18 mouse cellular contexts compared by ENCODE assay signal in the genomic region with DNA sequence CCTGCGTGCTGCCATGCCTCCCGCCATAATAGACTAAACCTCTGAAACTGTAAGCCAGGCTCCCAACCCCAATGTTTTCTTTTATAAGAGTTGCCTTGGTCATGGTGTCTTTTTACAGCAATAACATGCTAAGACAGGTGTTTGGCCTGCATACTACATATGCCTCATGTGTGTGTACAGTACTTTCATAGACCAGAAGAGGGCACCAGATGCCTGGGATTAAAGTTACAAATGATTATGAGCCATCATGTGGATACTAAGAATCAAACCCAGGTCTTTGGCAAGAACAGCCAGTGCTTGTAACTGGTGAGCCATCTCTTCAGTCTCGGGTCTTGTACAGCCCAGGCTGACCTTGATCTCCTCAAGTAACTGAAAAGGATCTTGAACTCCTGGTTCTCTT. TPM values are rescaled to one million over a fixed set of nuclear protein-coding genes. Genes with fewer than 3 reads are reported as not detected.
A peak's percentile ranks its signal among the peaks of the same experiment; 100 is the strongest.
DNase-seq lines count a peak whose midpoint lies in the region; ATAC-seq and TF ChIP-seq lines count a peak whose summit lies in the region.
"Had no signal": no experiment of that assay in that cellular context is flagged by ENCODE, and none has a peak within 500 bp of the region (broad histone marks: within the 10 kb centered on the region; RNA-seq: fewer than 3 reads in every experiment).

No protein-coding gene starts in this region.

- 0 out of 2 replicates have a peak, but pooled peaks cover 3% of the 10 kb centered on the region for H3K9me3 ChIP-seq in liver, postnatal 0 days (ENCODE audit: low read length)
- no peaks in the 10 kb centered on the region for H3K9me3 ChIP-seq in liver, embryonic 11.5 days (ENCODE audit: control insufficient read depth, low read length)
- no peaks in the 10 kb centered on the region for H3K9me3 ChIP-seq in G1E (replicated peaks)
- H3K9me3 ChIP-seq: forebrain, embryonic 13.5 days; intestine, embryonic 15.5 days; limb, embryonic 13.5 days; neural tube, embryonic 12.5 days had no signal

- ATAC-seq in liver, postnatal 0 days: no peak
- ATAC-seq in liver, embryonic 11.5 days (replicated peaks; ENCODE audit: low FRiP score): no peak
- ATAC-seq in G1E (ENCODE audit: extremely low read depth, insufficient number of reproducible peaks, low FRiP score, poor library complexity, severe bottlenecking): no peak
- ATAC-seq in megakaryocyte progenitor cell, adult 5-6 weeks (replicated peaks; ENCODE audit: poor library complexity): peak; percentile 27; the same call in 1 of the 2 replicates
- ATAC-seq in erythroblast, adult 5-6 weeks (replicated peaks; ENCODE audit: low FRiP score, poor library complexity, severe bottlenecking): no peak
- ATAC-seq: forebrain, embryonic 13.5 days; intestine, embryonic 15.5 days had no signal

- peaks cover 30% of the 10 kb centered on the region for H3K36me3 ChIP-seq in liver, postnatal 0 days (replicated peaks; ENCODE audit: insufficient read depth, low read length)
- H3K36me3 ChIP-seq in liver, embryonic 11.5 days (ENCODE audit: control insufficient read depth, insufficient read depth, low read length): peaks cover 24% of the 10 kb centered on the region
- peaks cover 37% of the 10 kb centered on the region for H3K36me3 ChIP-seq in G1E (replicated peaks)

- peak; percentile 43 for TF ChIP-seq CTCF in gastrocnemius, adult 2 months (IDR thresholded peaks at IDR 0.05)
- peak; percentile 54 for TF ChIP-seq CTCF in liver, postnatal 0 days (IDR thresholded peaks at IDR 0.05; ENCODE audit: low read depth)
- peak; percentile 9; the same call in 1 of the 2 replicates for TF ChIP-seq CTCF in G1E (IDR thresholded peaks at IDR 0.05; ENCODE audit: low read depth, low read length)

- intact Hi-C loops in gastrocnemius, adult 2 months (cut with DNase I): no loop called here
- intact Hi-C loops in gastrocnemius, postnatal 36 days (cut with DNase I): no loop called here

- DNase-seq in gastrocnemius, adult 2 months: no peak
- DNase-seq in gastrocnemius, postnatal 36 days: no peak
- DNase-seq in liver, postnatal 0 days: no peak
- no peak for DNase-seq in liver, embryonic 11.5 days (ENCODE audit: low spot score)
- DNase-seq in G1E (ENCODE audit: low spot score): no peak
- no peak for DNase-seq in layer of hippocampus, postnatal 10 days (ENCODE audit: low spot score in 2 of 2)
- DNase-seq: adrenal gland, postnatal 10 days; cerebellum, postnatal 36 days; kidney, postnatal 36 days; thymus, postnatal 4 days had no signal

- H3K27me3 ChIP-seq in liver, postnatal 0 days (ENCODE audit: insufficient read depth, low read length): no peaks in the 10 kb centered on the region
- H3K27me3 ChIP-seq in liver, embryonic 11.5 days (replicated peaks; ENCODE audit: control insufficient read depth, insufficient read depth, low read length): no peaks in the 10 kb centered on the region
- peaks cover 15% of the 10 kb centered on the region for H3K27me3 ChIP-seq in G1E (ENCODE audit: insufficient read depth, low read length)
- H3K27me3 ChIP-seq: forebrain, embryonic 13.5 days; heart, embryonic 12.5 days; intestine, embryonic 15.5 days; limb, embryonic 13.5 days; neural tube, embryonic 12.5 days had no signal

- H3K9ac ChIP-seq in liver, postnatal 0 days (replicated peaks): no peak overlapping the region
- H3K9ac ChIP-seq in liver, embryonic 11.5 days (ENCODE audit: low read depth, low read length): no peak overlapping the region
- H3K9ac ChIP-seq: forebrain, embryonic 13.5 days; heart, embryonic 12.5 days; intestine, embryonic 15.5 days; limb, embryonic 13.5 days; neural tube, embryonic 12.5 days had no signal

- H3K4me3 ChIP-seq in gastrocnemius, adult 2 months: no peak overlapping the region
- H3K4me3 ChIP-seq in liver, postnatal 0 days (ENCODE audit: low read depth, low read length): no peak overlapping the region
- H3K4me3 ChIP-seq in liver, embryonic 11.5 days (ENCODE audit: low read depth, low read length): no peak overlapping the region
- H3K4me3 ChIP-seq in G1E (ENCODE audit: low read depth, low read length): no peak overlapping the region
- H3K4me3 ChIP-seq: forebrain, embryonic 13.5 days; heart, embryonic 12.5 days; intestine, embryonic 15.5 days; limb, embryonic 13.5 days; neural tube, embryonic 12.5 days had no signal

- no peak overlapping the region for H3K27ac ChIP-seq in gastrocnemius, adult 2 months
- H3K27ac ChIP-seq in liver, postnatal 0 days (ENCODE audit: low read depth): no peak overlapping the region
- H3K27ac ChIP-seq in liver, embryonic 11.5 days (ENCODE audit: low read depth, low read length): no peak overlapping the region
- H3K27ac ChIP-seq: forebrain, embryonic 13.5 days; intestine, embryonic 15.5 days; limb, embryonic 13.5 days; neural tube, embryonic 12.5 days had no signal

- WGBS in liver, postnatal 0 days (ENCODE audit: insufficient replicate concordance): 83% methylated on average over 3 of the region's 3 CpGs
- 78% methylated on average over 3 of the region's 3 CpGs for WGBS in liver, embryonic 11.5 days

- no peak for TF ChIP-seq EP300 in liver, postnatal 0 days (IDR thresholded peaks at IDR 0.05; ENCODE audit: low read depth)

- no peak overlapping the region for H3K4me2 ChIP-seq in liver, postnatal 0 days (ENCODE audit: low read depth, low read length)
- H3K4me2 ChIP-seq in liver, embryonic 11.5 days: no peak overlapping the region
- H3K4me2 ChIP-seq: forebrain, embryonic 13.5 days; heart, embryonic 12.5 days; intestine, embryonic 15.5 days; limb, embryonic 13.5 days; midbrain, embryonic 11.5 days; neural tube, embryonic 12.5 days had no signal

- peaks cover 3% of the 10 kb centered on the region for H3K4me1 ChIP-seq in liver, postnatal 0 days (ENCODE audit: insufficient read depth)
- no peaks in the 10 kb centered on the region for H3K4me1 ChIP-seq in liver, embryonic 11.5 days (replicated peaks; ENCODE audit: control insufficient read depth, insufficient read depth, low read length)
- H3K4me1 ChIP-seq in G1E (ENCODE audit: insufficient read depth, low read depth, low read length): peaks cover 14% of the 10 kb centered on the region
- H3K4me1 ChIP-seq: limb, embryonic 13.5 days; neural tube, embryonic 12.5 days had no signal

RNA-seq across cellular contexts. Expression of a gene that starts 2.3 kb away (rescaled TPM):
- total RNA-seq in gastrocnemius, adult 2 months (2021): 10 to 100 TPM; 31.4 to 38.7 TPM
- 10 to 100 TPM; 40.8 to 47.9 TPM for total RNA-seq in gastrocnemius, postnatal 36 days (2021)
- polyA plus RNA-seq in liver, postnatal 0 days (2015; fragmentation: Nextera tagmentation; extraction: Ambion mirVana): 1.9 and 2.7 TPM in 2 replicates
- polyA plus RNA-seq in liver, embryonic 11.5 days (2014; fragmentation: Nextera tagmentation; extraction: Ambion mirVana): 7.5 and 10.8 TPM in 2 replicates
- 0.38 and 0.44 TPM in 2 replicates for total RNA-seq in G1E (2014; fragmentation: Nextera tagmentation)
- 0.33 and 0.35 TPM in 2 replicates for total RNA-seq in G1E (2017)
- polyA plus RNA-seq in G1E (2012): 0.11 and 0.15 TPM in 2 replicates
- 0.07 and 0.27 TPM in 2 replicates for total RNA-seq in megakaryocyte progenitor cell, adult 5-6 weeks (2015)
- total RNA-seq in megakaryocyte progenitor cell, adult 5-6 weeks (2017): 0.21 and 0.24 TPM in 2 replicates
- total RNA-seq in layer of hippocampus, postnatal 10 days (2021): 10 to 100 TPM in 1 of 2 experiments, 1 to 10 TPM in 1; 8.6 to 14.0 TPM
- 0.21 and 0.58 TPM in 2 replicates for total RNA-seq in erythroblast, adult 5-6 weeks (2015; ENCODE audit: low replicate concordance)
- 0.09 and 0.14 TPM in 2 replicates for total RNA-seq in erythroblast, adult 5-6 weeks (2017; ENCODE audit: low replicate concordance)

RNA-seq across cellular contexts. Expression of a gene that starts 23.8 kb away (rescaled TPM):
- 10 to 100 TPM; 85.7 to 97.4 TPM for total RNA-seq in gastrocnemius, adult 2 months (2021)
- total RNA-seq in gastrocnemius, postnatal 36 days (2021): 10 to 100 TPM; 81.3 to 97.1 TPM
- 82.6 and 90.6 TPM in 2 replicates for polyA plus RNA-seq in liver, postnatal 0 days (2015; fragmentation: Nextera tagmentation; extraction: Ambion mirVana)
- 217 and 219 TPM in 2 replicates for polyA plus RNA-seq in liver, embryonic 11.5 days (2014; fragmentation: Nextera tagmentation; extraction: Ambion mirVana)
- total RNA-seq in G1E (2014; fragmentation: Nextera tagmentation) (95.0 and 118 TPM in 2 replicates), G1E (2017) (288 and 328 TPM in 2 replicates)
- 630 and 764 TPM in 2 replicates for polyA plus RNA-seq in G1E (2012)
- 64.0 and 65.0 TPM in 2 replicates for total RNA-seq in megakaryocyte progenitor cell, adult 5-6 weeks (2015)
- 230 and 286 TPM in 2 replicates for total RNA-seq in megakaryocyte progenitor cell, adult 5-6 weeks (2017)
- total RNA-seq in layer of hippocampus, postnatal 10 days (2021): 100 to 1,000 TPM; 126 to 135 TPM
- total RNA-seq in erythroblast, adult 5-6 weeks (2015; ENCODE audit: low replicate concordance): 14.6 and 17.3 TPM in 2 replicates
- 60.2 and 75.8 TPM in 2 replicates for total RNA-seq in erythroblast, adult 5-6 weeks (2017; ENCODE audit: low replicate concordance)

RNA-seq across cellular contexts. Expression of a gene that starts 47.5 kb away (rescaled TPM):
- total RNA-seq in gastrocnemius, adult 2 months (2021): 1,000 to 10,000 TPM; 1,391 to 1,893 TPM
- 1,000 to 10,000 TPM; 1,487 to 1,586 TPM for total RNA-seq in gastrocnemius, postnatal 36 days (2021)
- polyA plus RNA-seq in liver, postnatal 0 days (2015; fragmentation: Nextera tagmentation; extraction: Ambion mirVana): 158 and 189 TPM in 2 replicates
- polyA plus RNA-seq in liver, embryonic 11.5 days (2014; fragmentation: Nextera tagmentation; extraction: Ambion mirVana): 557 and 609 TPM in 2 replicates
- total RNA-seq in G1E (2014; fragmentation: Nextera tagmentation) (559 and 654 TPM in 2 replicates), G1E (2017) (144 and 152 TPM in 2 replicates)
- polyA plus RNA-seq in G1E (2012): 761 and 867 TPM in 2 replicates
- total RNA-seq in megakaryocyte progenitor cell, adult 5-6 weeks (2015): 69.8 and 85.4 TPM in 2 replicates
- 23.7 and 30.0 TPM in 2 replicates for total RNA-seq in megakaryocyte progenitor cell, adult 5-6 weeks (2017)
- 1,000 to 10,000 TPM; 1,327 to 1,522 TPM for total RNA-seq in layer of hippocampus, postnatal 10 days (2021)
- total RNA-seq in erythroblast, adult 5-6 weeks (2015; ENCODE audit: low replicate concordance): 36.8 and 50.1 TPM in 2 replicates
- 7.5 and 11.2 TPM in 2 replicates for total RNA-seq in erythroblast, adult 5-6 weeks (2017; ENCODE audit: low replicate concordance)

Comparison
In these comparisons a context has a peak if more than half of its experiments do, and no peak if none do; other contexts are left out.
1. RNA of a gene that starts 2.3 kb away (total RNA-seq): 40.8 to 47.9 TPM in gastrocnemius, postnatal 36 days, 31.4 to 38.7 TPM in gastrocnemius, adult 2 months and 8.6 to 14.0 TPM in layer of hippocampus, postnatal 10 days; 0.09 to 0.58 TPM in erythroblast, adult 5-6 weeks, 0.33 to 0.44 TPM in G1E and 0.07 to 0.27 TPM in megakaryocyte progenitor cell, adult 5-6 weeks; every median in the first group is over 4 times any median in the second.
2. Peak in every context shown above with its lines, with median percentiles within 50 percentile points of each other: CTCF ChIP-seq.